Mouse (Mus musculus): Measurements from ENCODE around the gene Usp48. TPM values are rescaled to one million over a fixed set of nuclear protein-coding genes. Genes with fewer than 3 reads are reported as not detected.
"Not testable (repeated sequence)": the region's sequence is repeated elsewhere in the genome, so short reads cannot be mapped to it uniquely, and the experiment has no call there.

Usp48 gene
- polyA plus RNA-seq, 1 experiment from 2014 or later: 72.4 TPM

- not testable (repeated sequence) for H3K27ac ChIP-seq (replicated peaks); H3K4me3 ChIP-seq; H3K4me1 ChIP-seq; H3K27me3 ChIP-seq (ENCODE audit: low read depth, poor library complexity, severe bottlenecking); H3K36me3 ChIP-seq; H3K9me3 ChIP-seq (replicated peaks); DNase-seq (ENCODE audit: low spot score)
- 61% methylated on average over 3 of the region's 3 CpGs for WGBS
Observed at GRCm38 (mm10) chr4:137589095-137589494, 4.5 kb upstream of the Usp48 start.

GRCm38 (mm10) chr4:137589586-137589985 lies 4.0 kb upstream of the Usp48 start:
- no peak for DNase-seq (ENCODE audit: low spot score)
- Histone ChIP-seq H3K9me3 (replicated peaks) (no peaks in the 10 kb centered on the region), H3K27ac (replicated peaks) (no peak overlapping the region), H3K4me1 (peaks cover 4% of the 10 kb centered on the region; the same call in 1 of the 2 replicates), H3K27me3 (ENCODE audit: low read depth, poor library complexity, severe bottlenecking) (no peaks in the 10 kb centered on the region; the same call in 1 of the 2 replicates), H3K4me3 (no peak overlapping the region), H3K36me3 (no peaks in the 10 kb centered on the region)
- WGBS: 88% methylated on average over 3 of the region's 3 CpGs

GRCm38 (mm10) chr4:137590961-137591360 lies 2.6 kb upstream of the Usp48 start:
- WGBS: 93% methylated on average over 4 of the region's 4 CpGs
- Histone ChIP-seq H3K27ac (replicated peaks) (no peak overlapping the region), H3K9me3 (replicated peaks) (no peaks in the 10 kb centered on the region), H3K4me1 (peaks cover 17% of the 10 kb centered on the region), H3K36me3 (no peaks in the 10 kb centered on the region), H3K4me3 (no peak overlapping the region), H3K27me3 (ENCODE audit: low read depth, poor library complexity, severe bottlenecking) (no peaks in the 10 kb centered on the region; the same call in 1 of the 2 replicates)
- DNase-seq (ENCODE audit: low spot score): no peak

- Histone ChIP-seq H3K27ac (replicated peaks) (peak overlapping the region; percentile 98), H3K27me3 (ENCODE audit: low read depth, poor library complexity, severe bottlenecking) (no peaks in the 10 kb centered on the region), H3K4me3 (peak overlapping the region; percentile 90), H3K9me3 (replicated peaks) (no peaks in the 10 kb centered on the region), H3K36me3 (peaks cover 8% of the 10 kb centered on the region), H3K4me1 (peaks cover 49% of the 10 kb centered on the region)
- WGBS: 7% methylated on average over 40 of the region's 40 CpGs
- DNase-seq (ENCODE audit: low spot score): no peak
Observed at GRCm38 (mm10) chr4:137594496-137595270, 1.1 kb downstream of the Usp48 start.

GRCm38 (mm10) chr4:137597098-137597630 lies 3.6 kb downstream of the Usp48 start:
- peaks cover 10% of the 10 kb centered on the region for H3K36me3 ChIP-seq
- H3K4me1 ChIP-seq: peaks cover 59% of the 10 kb centered on the region
- H3K9me3 ChIP-seq (replicated peaks): no peaks in the 10 kb centered on the region
- H3K27me3 ChIP-seq (ENCODE audit: low read depth, poor library complexity, severe bottlenecking): no peaks in the 10 kb centered on the region
- 96% methylated on average over 4 of the region's 4 CpGs for WGBS
- H3K27ac ChIP-seq (replicated peaks): no peak overlapping the region
- H3K4me3 ChIP-seq: no peak overlapping the region
- no peak for DNase-seq (ENCODE audit: low spot score)

- Histone ChIP-seq H3K27me3 (ENCODE audit: low read depth, poor library complexity, severe bottlenecking) (no peaks in the 10 kb centered on the region), H3K4me1 (peaks cover 66% of the 10 kb centered on the region), H3K9me3 (replicated peaks) (no peaks in the 10 kb centered on the region), H3K27ac (replicated peaks) (no peak overlapping the region), H3K36me3 (peaks cover 10% of the 10 kb centered on the region), H3K4me3 (no peak overlapping the region)
- 72% methylated on average over 5 of the region's 5 CpGs for WGBS
- DNase-seq (ENCODE audit: low spot score): no peak
Observed at GRCm38 (mm10) chr4:137598577-137598976, 5.0 kb downstream of the Usp48 start.

GRCm38 (mm10) chr4:137603449-137604171 lies 10.1 kb downstream of the Usp48 start:
- 90% methylated on average over 11 of the region's 11 CpGs for WGBS
- peaks cover 27% of the 10 kb centered on the region for H3K4me1 ChIP-seq
- no peaks in the 10 kb centered on the region for H3K9me3 ChIP-seq (replicated peaks)
- H3K4me3 ChIP-seq: no peak overlapping the region
- peaks cover 47% of the 10 kb centered on the region for H3K36me3 ChIP-seq
- no peak overlapping the region for H3K27ac ChIP-seq (replicated peaks)
- H3K27me3 ChIP-seq (ENCODE audit: low read depth, poor library complexity, severe bottlenecking): no peaks in the 10 kb centered on the region
- no peak for DNase-seq (ENCODE audit: low spot score)

- H3K27me3 ChIP-seq (ENCODE audit: low read depth, poor library complexity, severe bottlenecking): no peaks in the 10 kb centered on the region
- no peak overlapping the region for H3K4me3 ChIP-seq
- H3K4me1 ChIP-seq: peaks cover 7% of the 10 kb centered on the region; the same call in 1 of the 2 replicates
- H3K9me3 ChIP-seq (replicated peaks): no peaks in the 10 kb centered on the region
- WGBS: 98% methylated on average over 2 of the region's 2 CpGs
- no peak overlapping the region for H3K27ac ChIP-seq (replicated peaks)
- peaks cover 79% of the 10 kb centered on the region for H3K36me3 ChIP-seq
- no peak for DNase-seq (ENCODE audit: low spot score)
Observed at GRCm38 (mm10) chr4:137607023-137607422, 13.5 kb downstream of the Usp48 start.

GRCm38 (mm10) chr4:137609281-137609680 lies 15.7 kb downstream of the Usp48 start:
- WGBS: 93% methylated on average over 7 of the region's 7 CpGs
- Histone ChIP-seq H3K36me3 (peaks cover 100% of the 10 kb centered on the region), H3K9me3 (replicated peaks) (no peaks in the 10 kb centered on the region), H3K27ac (replicated peaks) (no peak overlapping the region), H3K27me3 (ENCODE audit: low read depth, poor library complexity, severe bottlenecking) (no peaks in the 10 kb centered on the region), H3K4me3 (no peak overlapping the region), H3K4me1 (no peaks in the 10 kb centered on the region)
- DNase-seq (ENCODE audit: low spot score): no peak

GRCm38 (mm10) chr4:137609702-137610101 lies 16.1 kb downstream of the Usp48 start:
- no peaks in the 10 kb centered on the region for H3K27me3 ChIP-seq (ENCODE audit: low read depth, poor library complexity, severe bottlenecking)
- DNase-seq (ENCODE audit: low spot score): no peak
- H3K27ac ChIP-seq (replicated peaks): no peak overlapping the region
- H3K4me1 ChIP-seq: no peaks in the 10 kb centered on the region
- 83% methylated on average over 7 of the region's 7 CpGs for WGBS
- peaks cover 100% of the 10 kb centered on the region for H3K36me3 ChIP-seq
- no peak overlapping the region for H3K4me3 ChIP-seq
- H3K9me3 ChIP-seq (replicated peaks): no peaks in the 10 kb centered on the region

- Histone ChIP-seq H3K9me3 (replicated peaks) (no peaks in the 10 kb centered on the region), H3K27ac (replicated peaks) (no peak overlapping the region), H3K4me3 (no peak overlapping the region), H3K36me3 (peaks cover 99% of the 10 kb centered on the region), H3K4me1 (no peaks in the 10 kb centered on the region), H3K27me3 (ENCODE audit: low read depth, poor library complexity, severe bottlenecking) (no peaks in the 10 kb centered on the region)
- 89% methylated on average over 15 of the region's 15 CpGs for WGBS
- DNase-seq (ENCODE audit: low spot score): no peak
Observed at GRCm38 (mm10) chr4:137610256-137610655, 16.7 kb downstream of the Usp48 start.

- peaks cover 99% of the 10 kb centered on the region for H3K36me3 ChIP-seq
- WGBS: 96% methylated on average over 8 of the region's 8 CpGs
Observed at GRCm38 (mm10) chr4:137622847-137623246, 29.3 kb downstream of the Usp48 start.

More at GRCm38 (mm10) chr4:137622847-137623246, 29.3 kb downstream of the Usp48 start:
- Histone ChIP-seq H3K27me3 (ENCODE audit: low read depth, poor library complexity, severe bottlenecking) (no peaks in the 10 kb centered on the region), H3K4me3 (no peak overlapping the region), H3K9me3 (replicated peaks) (no peaks in the 10 kb centered on the region), H3K27ac (replicated peaks) (no peak overlapping the region), H3K4me1 (peaks cover 15% of the 10 kb centered on the region)
- no peak for DNase-seq (ENCODE audit: low spot score)
